Mouse (Mus musculus): Measurements from ENCODE around the gene Gba2. TPM values are rescaled to one million over a fixed set of nuclear protein-coding genes. Genes with fewer than 3 reads are reported as not detected.
A peak's percentile ranks its signal among the peaks of the same experiment; 100 is the strongest.
"Not testable (repeated sequence)": the region's sequence is repeated elsewhere in the genome, so short reads cannot be mapped to it uniquely, and the experiment has no call there.

Gene Gba2
- polyA plus RNA-seq, 1 experiment from 2014 or later = 8.4 TPM

GRCm38 (mm10) chr4:43551854-43552253 lies 26.8 kb downstream of the Gba2 start:
- peak; percentile 8; the same call in 1 of the 2 replicates for TF ChIP-seq CTCF (IDR thresholded peaks at IDR 0.05; ENCODE audit: low read depth)

DNA sequence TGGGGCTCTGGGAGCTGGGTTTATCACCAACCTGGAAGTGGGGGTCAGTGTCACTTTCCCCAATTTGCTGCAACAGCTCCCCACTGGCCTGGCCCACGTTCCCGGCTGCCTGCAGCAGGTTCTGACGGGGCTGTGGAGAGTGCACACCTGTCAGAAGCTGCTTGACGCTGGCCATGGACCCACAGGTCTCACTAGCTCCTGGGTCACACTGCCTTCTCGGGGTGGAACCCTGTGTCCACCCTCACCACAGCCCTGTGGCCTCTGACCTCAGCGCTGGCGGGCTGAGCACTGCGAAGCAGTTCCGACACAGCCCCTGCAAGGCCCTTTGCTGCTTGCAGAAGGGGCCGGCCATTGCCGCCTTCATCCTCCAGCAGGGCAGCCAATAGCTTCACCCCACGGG lies 29.6 kb downstream of the Gba2 start:
- TF ChIP-seq CTCF (IDR thresholded peaks at IDR 0.05; ENCODE audit: low read depth) (no peak), EP300 (IDR thresholded peaks at IDR 0.05; ENCODE audit: low read depth) (no peak)
- no peak for DNase-seq
- Histone ChIP-seq H3K4me3 (ENCODE audit: low read depth, low read length) (no peak overlapping the region), H3K4me2 (ENCODE audit: low read depth, low read length) (no peak overlapping the region), H3K9ac (replicated peaks) (no peak overlapping the region), H3K9me3 (ENCODE audit: low read length) (peaks cover 4% of the 10 kb centered on the region; the same call in 1 of the 2 replicates), H3K27me3 (ENCODE audit: insufficient read depth, low read length) (no peaks in the 10 kb centered on the region), H3K27ac (ENCODE audit: low read depth) (no peak overlapping the region), H3K4me1 (ENCODE audit: insufficient read depth) (no peaks in the 10 kb centered on the region), H3K36me3 (replicated peaks; ENCODE audit: insufficient read depth, low read length) (peaks cover 100% of the 10 kb centered on the region)
- 92% methylated on average over 12 of the region's 12 CpGs for WGBS (ENCODE audit: insufficient replicate concordance)
- ATAC-seq = no peak

More at GRCm38 (mm10) chr4:43551854-43552253, 26.8 kb downstream of the Gba2 start:
- not testable (repeated sequence) for H3K27ac ChIP-seq (ENCODE audit: low read depth); H3K9ac ChIP-seq (replicated peaks); H3K4me2 ChIP-seq (ENCODE audit: low read depth, low read length); H3K4me1 ChIP-seq (ENCODE audit: insufficient read depth); ATAC-seq; DNase-seq; H3K9me3 ChIP-seq (ENCODE audit: low read length); H3K4me3 ChIP-seq (ENCODE audit: low read depth, low read length); H3K27me3 ChIP-seq (ENCODE audit: insufficient read depth, low read length)
- peaks cover 99% of the 10 kb centered on the region for H3K36me3 ChIP-seq (replicated peaks; ENCODE audit: insufficient read depth, low read length)
- 85% methylated on average over 6 of the region's 6 CpGs for WGBS (ENCODE audit: insufficient replicate concordance)

GRCm38 (mm10) chr4:43547160-43547559 lies 31.5 kb downstream of the Gba2 start:
- peaks cover 100% of the 10 kb centered on the region for H3K36me3 ChIP-seq (replicated peaks; ENCODE audit: insufficient read depth, low read length)
- peaks cover 1% of the 10 kb centered on the region; the same call in 1 of the 2 replicates for H3K9me3 ChIP-seq (ENCODE audit: low read length)
- H3K4me2 ChIP-seq (ENCODE audit: low read depth, low read length) = no peak overlapping the region
- H3K27me3 ChIP-seq (ENCODE audit: insufficient read depth, low read length) = no peaks in the 10 kb centered on the region
- H3K27ac ChIP-seq (ENCODE audit: low read depth) = no peak overlapping the region
- H3K9ac ChIP-seq (replicated peaks) = no peak overlapping the region
- no peaks in the 10 kb centered on the region for H3K4me1 ChIP-seq (ENCODE audit: insufficient read depth)
- 89% methylated on average over 8 of the region's 8 CpGs for WGBS (ENCODE audit: insufficient replicate concordance)
- TF ChIP-seq EP300 (IDR thresholded peaks at IDR 0.05; ENCODE audit: low read depth) (no peak), CTCF (IDR thresholded peaks at IDR 0.05; ENCODE audit: low read depth) (no peak)
- H3K4me3 ChIP-seq (ENCODE audit: low read depth, low read length) = no peak overlapping the region
- ATAC-seq (no peak), DNase-seq (no peak)

GRCm38 (mm10) chr4:43546375-43547047 lies 32.2 kb downstream of the Gba2 start:
- H3K36me3 ChIP-seq (replicated peaks; ENCODE audit: insufficient read depth, low read length) = peaks cover 100% of the 10 kb centered on the region
- no peak for TF ChIP-seq EP300 (IDR thresholded peaks at IDR 0.05; ENCODE audit: low read depth)
- no peak for TF ChIP-seq CTCF (IDR thresholded peaks at IDR 0.05; ENCODE audit: low read depth)
- no peaks in the 10 kb centered on the region for H3K27me3 ChIP-seq (ENCODE audit: insufficient read depth, low read length)
- WGBS (ENCODE audit: insufficient replicate concordance) = 88% methylated on average over 12 of the region's 12 CpGs
- no peak overlapping the region for H3K4me2 ChIP-seq (ENCODE audit: low read depth, low read length)
- ATAC-seq (no peak), DNase-seq (no peak)
- H3K9ac ChIP-seq (replicated peaks) = no peak overlapping the region
- H3K4me1 ChIP-seq (ENCODE audit: insufficient read depth) = no peaks in the 10 kb centered on the region
- no peak overlapping the region for H3K4me3 ChIP-seq (ENCODE audit: low read depth, low read length)
- no peak overlapping the region for H3K27ac ChIP-seq (ENCODE audit: low read depth)
- H3K9me3 ChIP-seq (ENCODE audit: low read length) = no peaks in the 10 kb centered on the region

- no peaks in the 10 kb centered on the region for H3K4me1 ChIP-seq (ENCODE audit: insufficient read depth)
- no peak overlapping the region for H3K4me3 ChIP-seq (ENCODE audit: low read depth, low read length)
- whole genome bisulfite sequencing (ENCODE audit: insufficient replicate concordance) = 89% methylated on average over 3 of the region's 3 CpGs
- H3K4me2 ChIP-seq (ENCODE audit: low read depth, low read length) = no peak overlapping the region
- H3K27me3 ChIP-seq (ENCODE audit: insufficient read depth, low read length) = no peaks in the 10 kb centered on the region
- no peaks in the 10 kb centered on the region for H3K9me3 ChIP-seq (ENCODE audit: low read length)
- H3K27ac ChIP-seq (ENCODE audit: low read depth) = no peak overlapping the region
- ATAC-seq = no peak
- no peak for TF ChIP-seq CTCF (IDR thresholded peaks at IDR 0.05; ENCODE audit: low read depth)
- no peak for TF ChIP-seq EP300 (IDR thresholded peaks at IDR 0.05; ENCODE audit: low read depth)
- H3K36me3 ChIP-seq (replicated peaks; ENCODE audit: insufficient read depth, low read length) = peaks cover 94% of the 10 kb centered on the region
- no peak for DNase-seq
- H3K9ac ChIP-seq (replicated peaks) = no peak overlapping the region
Observed at GRCm38 (mm10) chr4:43542044-43542443, 36.6 kb downstream of the Gba2 start.

GRCm38 (mm10) chr4:43536031-43536430 lies 42.6 kb downstream of the Gba2 start:
- DNase-seq = no peak
- Histone ChIP-seq H3K9me3 (ENCODE audit: low read length) (no peaks in the 10 kb centered on the region), H3K9ac (replicated peaks) (no peak overlapping the region), H3K27me3 (ENCODE audit: insufficient read depth, low read length) (no peaks in the 10 kb centered on the region), H3K27ac (ENCODE audit: low read depth) (no peak overlapping the region), H3K4me1 (ENCODE audit: insufficient read depth) (no peaks in the 10 kb centered on the region), H3K36me3 (replicated peaks; ENCODE audit: insufficient read depth, low read length) (peaks cover 94% of the 10 kb centered on the region), H3K4me2 (ENCODE audit: low read depth, low read length) (no peak overlapping the region), H3K4me3 (ENCODE audit: low read depth, low read length) (no peak overlapping the region)
- WGBS (ENCODE audit: insufficient replicate concordance) = 91% methylated on average over 9 of the region's 9 CpGs
- ATAC-seq = no peak
- no peak for TF ChIP-seq EP300 (IDR thresholded peaks at IDR 0.05; ENCODE audit: low read depth)
- no peak for TF ChIP-seq CTCF (IDR thresholded peaks at IDR 0.05; ENCODE audit: low read depth)
